ENCODE assay signal across 8 mouse cellular contexts in genomic region chr8:85037366-85037680, GRCm38 (mm10). TPM values are rescaled to one million over a fixed set of nuclear protein-coding genes. Genes with fewer than 3 reads are reported as not detected.
A peak's percentile ranks its signal among the peaks of the same experiment; 100 is the strongest.
DNase-seq lines count a peak whose midpoint lies in the region; ATAC-seq and TF ChIP-seq lines count a peak whose summit lies in the region.

No protein-coding gene starts in this region.

- ATAC-seq in heart, postnatal 0 days (ENCODE audit: insufficient read depth, low read depth), result peak; percentile 28
- ATAC-seq in forebrain, postnatal 0 days, result peak; percentile 64
- ATAC-seq in megakaryocyte progenitor cell, adult 5-6 weeks (replicated peaks; ENCODE audit: poor library complexity), result peak; percentile 15

- peaks cover 14% of the 10 kb centered on the region for H3K4me1 ChIP-seq in heart, postnatal 0 days (ENCODE audit: control insufficient read depth, insufficient read depth)
- 0 out of 2 replicates have a peak, but pooled peaks cover 18% of the 10 kb centered on the region for H3K4me1 ChIP-seq in forebrain, postnatal 0 days (ENCODE audit: insufficient read depth)

- 1% methylated on average over 14 of the region's 14 CpGs for WGBS in heart, postnatal 0 days
- 0% methylated on average over 14 of the region's 14 CpGs for WGBS in forebrain, postnatal 0 days

- H3K4me2 ChIP-seq in heart, postnatal 0 days (ENCODE audit: low read depth, low read length), result peak overlapping the region; percentile 97
- peak overlapping the region; percentile 97 for H3K4me2 ChIP-seq in forebrain, postnatal 0 days (ENCODE audit: low read depth)

- H3K9me3 ChIP-seq in heart, postnatal 0 days (replicated peaks; ENCODE audit: control insufficient read depth, low read length), result no peaks in the 10 kb centered on the region
- no peaks in the 10 kb centered on the region for H3K9me3 ChIP-seq in forebrain, postnatal 0 days (ENCODE audit: low read length)

- peak overlapping the region; percentile 76 for H3K4me3 ChIP-seq in heart, postnatal 0 days (ENCODE audit: low read depth, low read length)
- H3K4me3 ChIP-seq in forebrain, postnatal 0 days (ENCODE audit: low read depth, low read length), result peak overlapping the region; percentile 64

- peak overlapping the region; percentile 94 for H3K9ac ChIP-seq in heart, postnatal 0 days (replicated peaks; ENCODE audit: low read depth, low read length)
- H3K9ac ChIP-seq in forebrain, postnatal 0 days, result peak overlapping the region; percentile 68

- DNase-seq in heart, postnatal 0 days (ENCODE audit: low spot score), result peak; percentile 55
- DNase-seq in heart, postnatal 4 days, result no peak
- DNase-seq in R1 (ENCODE audit: low read depth, low spot score), result peak; percentile 89
- DNase-seq in forebrain, postnatal 0 days, result no peak
- no peak for DNase-seq in urinary bladder, postnatal 25 days (ENCODE audit: low spot score)
- DNase-seq in layer of hippocampus, postnatal 25 days (ENCODE audit: extremely low spot score in 1 of 2, low spot score in 1 of 2), result no peak
- no peak for DNase-seq in adrenal gland, adult 8-10 months

- peak overlapping the region; percentile 96 for H3K27ac ChIP-seq in heart, postnatal 0 days (ENCODE audit: low read depth)
- peak overlapping the region; percentile 96 for H3K27ac ChIP-seq in forebrain, postnatal 0 days (ENCODE audit: low read depth, low read length)

- no peak for TF ChIP-seq EP300 in heart, postnatal 0 days (IDR thresholded peaks at IDR 0.05; ENCODE audit: low read depth)

- H3K36me3 ChIP-seq in heart, postnatal 0 days (replicated peaks; ENCODE audit: control insufficient read depth, insufficient read depth, low read length), result peaks cover 24% of the 10 kb centered on the region
- H3K36me3 ChIP-seq in forebrain, postnatal 0 days (ENCODE audit: insufficient read depth), result peaks cover 29% of the 10 kb centered on the region

- no peak for TF ChIP-seq CTCF in heart, postnatal 0 days (IDR thresholded peaks at IDR 0.05; ENCODE audit: low read depth)
- no peak for TF ChIP-seq CTCF in forebrain, postnatal 0 days (IDR thresholded peaks at IDR 0.05; ENCODE audit: low read depth)

- H3K27me3 ChIP-seq in heart, postnatal 0 days (ENCODE audit: control insufficient read depth, insufficient read depth, low read length), result no peaks in the 10 kb centered on the region
- H3K27me3 ChIP-seq in forebrain, postnatal 0 days (ENCODE audit: insufficient read depth, low read length), result no peaks in the 10 kb centered on the region

RNA-seq across cellular contexts. Expression of gene Tnpo2, which starts 0.6 kb away (rescaled TPM):
- 27.4 and 34.8 TPM in 2 replicates for total RNA-seq in heart, postnatal 0 days (2014; rRNA removed; ENCODE audit: low replicate concordance)
- 11.5 and 13.0 TPM in 2 replicates for polyA plus RNA-seq in heart, postnatal 0 days (2015; fragmentation: Nextera tagmentation; extraction: Ambion mirVana)
- total RNA-seq in heart, postnatal 4 days (2021), result 10 to 100 TPM; 36.4 to 41.0 TPM
- 129 and 155 TPM in 2 replicates for total RNA-seq in forebrain, postnatal 0 days (2014; rRNA removed)
- 40.4 and 52.3 TPM in 2 replicates for polyA plus RNA-seq in forebrain, postnatal 0 days (2015; fragmentation: Nextera tagmentation; extraction: Ambion mirVana)
- 16.2 and 16.7 TPM in 2 replicates for total RNA-seq in megakaryocyte progenitor cell, adult 5-6 weeks (2015)
- total RNA-seq in megakaryocyte progenitor cell, adult 5-6 weeks (2017), result 20.4 and 22.0 TPM in 2 replicates
- 100 to 1,000 TPM; 145 to 159 TPM for total RNA-seq in layer of hippocampus, postnatal 25 days (2021)
- 10 to 100 TPM; 67.7 to 85.8 (median 73.5) TPM for total RNA-seq in adrenal gland, adult 8-10 months (2022)

RNA-seq across cellular contexts. Expression of gene Trir, which starts 10.7 kb away (rescaled TPM):
- 98.5 and 196 TPM in 2 replicates for total RNA-seq in heart, postnatal 0 days (2014; rRNA removed; ENCODE audit: low replicate concordance)
- 62.4 and 66.5 TPM in 2 replicates for polyA plus RNA-seq in heart, postnatal 0 days (2015; fragmentation: Nextera tagmentation; extraction: Ambion mirVana)
- 100 to 1,000 TPM; 132 to 133 TPM for total RNA-seq in heart, postnatal 4 days (2021)
- total RNA-seq in forebrain, postnatal 0 days (2014; rRNA removed), result 338 and 447 TPM in 2 replicates
- polyA plus RNA-seq in forebrain, postnatal 0 days (2015; fragmentation: Nextera tagmentation; extraction: Ambion mirVana), result 161 and 178 TPM in 2 replicates
- 132 and 138 TPM in 2 replicates for total RNA-seq in megakaryocyte progenitor cell, adult 5-6 weeks (2015)
- 212 and 224 TPM in 2 replicates for total RNA-seq in megakaryocyte progenitor cell, adult 5-6 weeks (2017)
- 100 to 1,000 TPM; 130 to 144 TPM for total RNA-seq in layer of hippocampus, postnatal 25 days (2021)
- 100 to 1,000 TPM; 134 to 159 (median 155) TPM for total RNA-seq in adrenal gland, adult 8-10 months (2022)

RNA-seq across cellular contexts. Expression of gene Asna1, which starts 12.2 kb away (rescaled TPM):
- 134 and 152 TPM in 2 replicates for total RNA-seq in heart, postnatal 0 days (2014; rRNA removed; ENCODE audit: low replicate concordance)
- polyA plus RNA-seq in heart, postnatal 0 days (2015; fragmentation: Nextera tagmentation; extraction: Ambion mirVana), result 106 and 110 TPM in 2 replicates
- total RNA-seq in heart, postnatal 4 days (2021), result 10 to 100 TPM; 82.3 to 85.2 TPM
- total RNA-seq in forebrain, postnatal 0 days (2014; rRNA removed), result 136 and 160 TPM in 2 replicates
- polyA plus RNA-seq in forebrain, postnatal 0 days (2015; fragmentation: Nextera tagmentation; extraction: Ambion mirVana), result 153 and 180 TPM in 2 replicates
- 68.4 and 69.0 TPM in 2 replicates for total RNA-seq in megakaryocyte progenitor cell, adult 5-6 weeks (2015)
- total RNA-seq in megakaryocyte progenitor cell, adult 5-6 weeks (2017), result 78.2 and 83.7 TPM in 2 replicates
- total RNA-seq in layer of hippocampus, postnatal 25 days (2021), result 100 to 1,000 TPM; 116 to 128 TPM
- total RNA-seq in adrenal gland, adult 8-10 months (2022), result 100 to 1,000 TPM in 2 of 4 experiments, 10 to 100 TPM in 2; 96.4 to 107 (median 101) TPM

RNA-seq across cellular contexts. Expression of gene Fbxw9, which starts 22.5 kb away (rescaled TPM):
- 29.1 and 32.6 TPM in 2 replicates for total RNA-seq in heart, postnatal 0 days (2014; rRNA removed; ENCODE audit: low replicate concordance)
- polyA plus RNA-seq in heart, postnatal 0 days (2015; fragmentation: Nextera tagmentation; extraction: Ambion mirVana), result 16.2 and 16.5 TPM in 2 replicates
- 10 to 100 TPM; 14.1 to 15.1 TPM for total RNA-seq in heart, postnatal 4 days (2021)
- total RNA-seq in forebrain, postnatal 0 days (2014; rRNA removed), result 106 and 115 TPM in 2 replicates
- polyA plus RNA-seq in forebrain, postnatal 0 days (2015; fragmentation: Nextera tagmentation; extraction: Ambion mirVana), result 79.8 and 87.4 TPM in 2 replicates
- total RNA-seq in megakaryocyte progenitor cell, adult 5-6 weeks (2015), result 4.4 and 4.9 TPM in 2 replicates
- 3.2 and 3.5 TPM in 2 replicates for total RNA-seq in megakaryocyte progenitor cell, adult 5-6 weeks (2017)
- 10 to 100 TPM; 19.7 to 27.8 TPM for total RNA-seq in layer of hippocampus, postnatal 25 days (2021)
- total RNA-seq in adrenal gland, adult 8-10 months (2022), result 10 to 100 TPM; 15.0 to 29.6 (median 21.6) TPM

RNA-seq across cellular contexts. Expression of gene Best2, which starts 23.0 kb away (rescaled TPM):
- total RNA-seq in heart, postnatal 0 days (2014; rRNA removed; ENCODE audit: low replicate concordance), result not detected in 2 replicates
- polyA plus RNA-seq in heart, postnatal 0 days (2015; fragmentation: Nextera tagmentation; extraction: Ambion mirVana), result not detected in 2 replicates
- not detected for total RNA-seq in heart, postnatal 4 days (2021)
- total RNA-seq in forebrain, postnatal 0 days (2014; rRNA removed), result not detected in 2 replicates
- polyA plus RNA-seq in forebrain, postnatal 0 days (2015; fragmentation: Nextera tagmentation; extraction: Ambion mirVana), result 0.11 and 0.15 TPM in 2 replicates
- not detected in 2 replicates for total RNA-seq in megakaryocyte progenitor cell, adult 5-6 weeks (2015)
- not detected in 2 replicates for total RNA-seq in megakaryocyte progenitor cell, adult 5-6 weeks (2017)
- total RNA-seq in layer of hippocampus, postnatal 25 days (2021), result not detected
- not detected for total RNA-seq in adrenal gland, adult 8-10 months (2022)

Comparison
In these comparisons a context has a peak if more than half of its experiments do, and no peak if none do; other contexts are left out.
1. DNase-seq: peak in heart, postnatal 0 days (single experiment) and R1 (single experiment); none in heart, postnatal 4 days (single experiment), forebrain, postnatal 0 days (single experiment), urinary bladder, postnatal 25 days (single experiment), layer of hippocampus, postnatal 25 days (0 of 2) and adrenal gland, adult 8-10 months (single experiment).
2. Peak in every context shown above with its lines, with median percentiles within 50 percentile points of each other: ATAC-seq.